Mouse (Mus musculus): ENCODE measurements around the gene Fam228b.

DNA sequence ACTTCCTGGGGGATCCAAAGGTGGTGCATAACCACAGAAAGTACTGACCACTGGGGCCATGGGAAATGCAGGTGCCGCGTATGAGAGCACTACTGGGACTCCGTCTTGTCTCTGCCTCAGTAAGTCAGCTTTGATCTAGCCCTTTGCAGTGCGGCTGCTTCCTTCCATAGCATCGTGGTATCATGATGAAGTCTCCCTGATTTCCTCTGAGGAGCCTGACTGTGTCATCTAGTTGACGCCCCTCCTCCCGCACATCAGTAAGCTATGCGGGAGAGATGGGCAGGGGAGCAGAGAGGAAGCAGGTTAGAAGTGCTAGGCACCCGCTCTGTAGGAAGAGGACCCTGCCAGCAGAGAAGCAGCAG is 6.5 kb upstream of the Fam228b start:
- TF ChIP-seq CTCF (conservative IDR thresholded peaks at IDR 0.05; ENCODE audit: insufficient read depth, insufficient read length, low read depth, low read length) (no peak), POLR2A (IDR thresholded peaks at IDR 0.05; ENCODE audit: low read depth, low read length) (no peak)
